Mouse (Mus musculus) heart, postnatal 0 days (tissue): Measurements from ENCODE around the gene Hrh2.

Experiments
- CTCF ChIP-seq: IDR thresholded peaks from 2 replicates; pipeline ENCODE4 v1.5.1; 2016; ENCODE audit warnings: antibody characterized with exemption, control low read depth, low read depth
- EP300 ChIP-seq: IDR thresholded peaks from 2 replicates; pipeline ENCODE4 v1.6.1; 2016; ENCODE audit warnings: antibody characterized with exemption, low read depth

DNA sequence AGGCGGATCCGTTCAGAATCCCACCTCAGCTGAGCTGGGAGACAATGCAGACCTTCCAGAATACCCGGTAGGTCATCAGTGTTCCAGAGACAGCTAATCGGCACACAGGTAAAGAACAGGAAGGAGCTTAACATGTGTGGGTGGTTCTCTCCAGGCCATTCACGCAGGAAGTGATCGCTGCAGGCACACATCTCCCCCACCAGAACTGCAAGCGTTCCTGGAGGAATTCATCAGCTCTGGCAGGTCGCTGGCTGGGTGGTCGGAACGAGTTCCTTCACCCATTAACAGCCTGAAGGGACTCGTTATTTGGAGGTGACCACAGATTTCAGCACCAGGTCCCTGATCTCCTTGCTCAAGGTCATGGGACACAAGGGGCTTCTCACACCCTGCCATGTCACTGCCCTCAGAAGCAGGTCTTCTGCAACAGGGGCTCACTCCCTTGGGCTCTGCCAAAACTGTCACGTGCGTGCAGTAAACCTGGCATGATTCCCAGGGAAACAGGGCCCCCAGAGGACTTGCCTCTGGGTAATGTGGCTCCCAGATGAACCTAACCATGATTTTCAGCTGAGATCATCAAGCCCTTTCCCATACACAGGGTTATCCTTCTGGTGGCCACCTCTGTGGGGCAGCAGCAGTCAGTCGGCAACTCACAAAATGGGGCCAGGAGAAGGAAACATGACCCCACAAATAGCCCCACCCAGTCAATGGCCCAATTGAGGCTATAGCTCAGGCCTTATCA is 46.8 kb downstream of the Hrh2 start:
- TF ChIP-seq CTCF (no peak), EP300 (no peak)
